Mouse (Mus musculus) limb, embryonic 14.5 days (tissue): ENCODE measurements around the gene Gm6583. TPM values are rescaled to one million over a fixed set of nuclear protein-coding genes. Genes with fewer than 3 reads are reported as not detected.

Source experiments
- ATAC-seq: fragments of 200-750 bp; cut with Nextera tagmentation; 2 replicates; pipeline ENCODE4 v1.8.0; 2017; ENCODE audit warnings: low read depth, moderate number of reproducible peaks, moderate TSS enrichment; ENCODE audit not compliant: low FRiP score
- DNase-seq: peaks from one replicate; pipeline ENCODE4 v3.0.0-alpha.2; 2015; ENCODE audit warnings: low spot score
- H3K27ac ChIP-seq: fragments of 300-500 bp; sonication (generic); replicated peaks from 2 replicates; pipeline ENCODE4 v1.5.1; 2014; ENCODE audit warnings: low read depth, mild to moderate bottlenecking, low read length, moderate library complexity, mixed read lengths
- H3K27me3 ChIP-seq: fragments of 300-500 bp; sonication (generic); 2 replicates; pipeline ENCODE4 v1.6.1; 2014; ENCODE audit warnings: low read length, mixed read lengths; ENCODE audit not compliant: control insufficient read depth, insufficient read depth
- H3K36me3 ChIP-seq: fragments of 300-500 bp; sonication (generic); 2 replicates; pipeline ENCODE4 v1.6.1; 2014; ENCODE audit warnings: mild to moderate bottlenecking, low read length, moderate library complexity, mixed read lengths; ENCODE audit not compliant: control insufficient read depth, insufficient read depth
- H3K4me1 ChIP-seq: fragments of 300-500 bp; sonication (generic); 2 replicates; pipeline ENCODE4 v1.6.1; 2014; ENCODE audit warnings: antibody characterized with exemption, low read length, mixed read lengths; ENCODE audit not compliant: control insufficient read depth, insufficient read depth
- H3K4me2 ChIP-seq: fragments of 300-500 bp; sonication (generic); replicated peaks from 2 replicates; pipeline ENCODE4 v1.6.1; 2014; ENCODE audit warnings: low read depth, mild to moderate bottlenecking, low read length, moderate library complexity; ENCODE audit not compliant: severe bottlenecking
- H3K4me3 ChIP-seq: fragments of 300-500 bp; sonication (generic); replicated peaks from 2 replicates; pipeline ENCODE4 v1.5.1; 2014; ENCODE audit warnings: low read length
- H3K9ac ChIP-seq: fragments of 300-500 bp; sonication (generic); 2 replicates; pipeline ENCODE4 v1.6.1; 2014; ENCODE audit warnings: mild to moderate bottlenecking, low read depth, low read length, moderate library complexity; ENCODE audit not compliant: severe bottlenecking
- H3K9me3 ChIP-seq: fragments of 300-500 bp; sonication (generic); 2 replicates; pipeline ENCODE4 v1.6.1; 2016; ENCODE audit warnings: low read length; ENCODE audit not compliant: control insufficient read depth
- POLR2A ChIP-seq: fragments of 200-500 bp; IDR thresholded peaks from 2 replicates; pipeline ENCODE4 v1.8.0; 2012; ENCODE audit warnings: inconsistent platforms, mild to moderate bottlenecking, moderate library complexity, borderline replicate concordance; ENCODE audit not compliant: insufficient read depth, insufficient read length; ENCODE audit errors: extremely low read depth
- WGBS: fragments of 180-500 bp; shearing (Covaris S2); extraction: QIAGEN DNeasy Blood & Tissue Kit; methylation state at CpG from one replicate; pipeline ENCODE4 v1.1.7; 2014; 5-methylcytosine and 5-hydroxymethylcytosine counted together
- polyA plus RNA-seq, 2 experiments: library from polyadenylated mRNA; depleted of rRNA in 1 of 2; stranded (reverse) in 1 of 2; unstranded in 1 of 2; fragments of >200 nt; fragmentation: Nextera tagmentation in 1 of 2; extraction: Ambion mirVana in 1 of 2; gene quantifications; 2 replicates each; pipeline versions ENCODE4 v1.2.1 to v1.2.3; 2012 to 2014

Gm6583 gene
- polyA plus RNA-seq, 2 experiments: 0.08 TPM; not detected in 1

- H3K27me3 ChIP-seq: no peaks in the 10 kb centered on the region; the same call in 1 of the 2 replicates
- H3K36me3 ChIP-seq: peaks cover 15% of the 10 kb centered on the region; the same call in 1 of the 2 replicates
- no peak for DNase-seq
- H3K4me3 ChIP-seq: peak overlapping the region; percentile 57
- ATAC-seq: peak; percentile 66
- 0% methylated on average over 22 of the region's 28 CpGs for WGBS
- H3K4me1 ChIP-seq: peaks cover 7% of the 10 kb centered on the region
- H3K27ac ChIP-seq: no peak overlapping the region
- H3K4me2 ChIP-seq: peak overlapping the region; percentile 68
- H3K9ac ChIP-seq: peak overlapping the region; percentile 68
- H3K9me3 ChIP-seq: no peaks in the 10 kb centered on the region
- no peak for TF ChIP-seq POLR2A
Observed at GRCm38 (mm10) chr5:112394415-112394763, 38.6 kb upstream of the Gm6583 start.

GRCm38 (mm10) chr5:112393741-112394414 lies 38.0 kb upstream of the Gm6583 start:
- H3K9ac ChIP-seq: peak overlapping the region; percentile 68
- H3K36me3 ChIP-seq: peaks cover 15% of the 10 kb centered on the region; the same call in 1 of the 2 replicates
- ATAC-seq (no peak), DNase-seq (no peak)
- H3K4me2 ChIP-seq: peak overlapping the region; percentile 68
- no peak for TF ChIP-seq POLR2A
- 10% methylated on average over 18 of the region's 18 CpGs for WGBS
- no peak overlapping the region for H3K27ac ChIP-seq
- H3K4me3 ChIP-seq: peak overlapping the region; percentile 57
- H3K9me3 ChIP-seq: no peaks in the 10 kb centered on the region
- H3K27me3 ChIP-seq: no peaks in the 10 kb centered on the region; the same call in 1 of the 2 replicates
- H3K4me1 ChIP-seq: peaks cover 7% of the 10 kb centered on the region

GRCm38 (mm10) chr5:112391676-112392323 lies 36.0 kb upstream of the Gm6583 start:
- no peak overlapping the region for H3K9ac ChIP-seq
- H3K4me1 ChIP-seq: peaks cover 7% of the 10 kb centered on the region
- TF ChIP-seq POLR2A: no peak
- DNase-seq (no peak), ATAC-seq (no peak)
- H3K36me3 ChIP-seq: peaks cover 15% of the 10 kb centered on the region; the same call in 1 of the 2 replicates
- no peaks in the 10 kb centered on the region; the same call in 1 of the 2 replicates for H3K27me3 ChIP-seq
- no peak overlapping the region for H3K4me2 ChIP-seq
- no peak overlapping the region for H3K4me3 ChIP-seq
- H3K27ac ChIP-seq: no peak overlapping the region
- no peaks in the 10 kb centered on the region for H3K9me3 ChIP-seq
- WGBS: 74% methylated on average over 27 of the region's 27 CpGs

DNA sequence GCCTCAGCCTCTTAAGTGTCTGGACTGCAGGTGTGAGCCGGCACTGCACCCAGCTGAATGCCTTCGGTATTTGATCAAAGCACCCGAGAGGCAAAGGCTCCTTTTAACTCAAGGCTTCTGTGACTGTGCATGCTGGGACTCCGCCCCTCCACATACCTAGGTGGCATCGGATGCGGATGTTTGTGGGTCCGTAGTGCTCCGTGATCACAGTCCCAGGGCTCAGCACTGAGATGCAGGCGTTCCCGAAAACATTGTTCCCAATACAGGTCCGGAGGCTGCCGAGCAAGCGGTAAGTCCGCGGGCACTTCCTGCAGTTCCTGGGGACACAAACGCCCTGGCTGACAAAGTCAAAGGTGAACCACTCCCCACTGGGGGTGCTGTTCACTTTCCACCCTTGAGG lies 35.2 kb upstream of the Gm6583 start:
- no peaks in the 10 kb centered on the region for H3K9me3 ChIP-seq
- 53% methylated on average over 16 of the region's 16 CpGs for WGBS
- H3K36me3 ChIP-seq: peaks cover 15% of the 10 kb centered on the region; the same call in 1 of the 2 replicates
- no peak overlapping the region for H3K27ac ChIP-seq
- no peak overlapping the region for H3K4me2 ChIP-seq
- no peak for TF ChIP-seq POLR2A
- ATAC-seq: no peak
- peaks cover 7% of the 10 kb centered on the region for H3K4me1 ChIP-seq
- DNase-seq: no peak
- no peak overlapping the region for H3K4me3 ChIP-seq
- H3K9ac ChIP-seq: no peak overlapping the region
- H3K27me3 ChIP-seq: no peaks in the 10 kb centered on the region; the same call in 1 of the 2 replicates

GRCm38 (mm10) chr5:112389352-112389751 lies 33.5 kb upstream of the Gm6583 start:
- Histone ChIP-seq H3K9me3 (no peaks in the 10 kb centered on the region), H3K9ac (no peak overlapping the region), H3K4me2 (no peak overlapping the region), H3K27me3 (no peaks in the 10 kb centered on the region; the same call in 1 of the 2 replicates), H3K36me3 (peaks cover 28% of the 10 kb centered on the region; the same call in 1 of the 2 replicates), H3K4me3 (no peak overlapping the region), H3K27ac (no peak overlapping the region), H3K4me1 (peaks cover 7% of the 10 kb centered on the region)
- no peak for TF ChIP-seq POLR2A
- 70% methylated on average over 9 of the region's 9 CpGs for WGBS
- DNase-seq (no peak), ATAC-seq (no peak)
